Mouse (Mus musculus) lung, adult 2 months (tissue): ENCODE measurements around the gene Ldlrap1.

Experiments used
- CTCF ChIP-seq: fragments of 200-500 bp; IDR thresholded peaks from 2 replicates; pipeline ENCODE4 v1.5.1; 2011; ENCODE audit warnings: mild to moderate bottlenecking, low read length, control low read depth; ENCODE audit not compliant: insufficient read depth
- POLR2A ChIP-seq: fragments of 200-500 bp; IDR thresholded peaks from 2 replicates; pipeline ENCODE4 v1.6.1; 2011; ENCODE audit warnings: low read depth, mild to moderate bottlenecking, control low read depth, low read length, borderline replicate concordance; ENCODE audit errors: extremely low read depth

DNA sequence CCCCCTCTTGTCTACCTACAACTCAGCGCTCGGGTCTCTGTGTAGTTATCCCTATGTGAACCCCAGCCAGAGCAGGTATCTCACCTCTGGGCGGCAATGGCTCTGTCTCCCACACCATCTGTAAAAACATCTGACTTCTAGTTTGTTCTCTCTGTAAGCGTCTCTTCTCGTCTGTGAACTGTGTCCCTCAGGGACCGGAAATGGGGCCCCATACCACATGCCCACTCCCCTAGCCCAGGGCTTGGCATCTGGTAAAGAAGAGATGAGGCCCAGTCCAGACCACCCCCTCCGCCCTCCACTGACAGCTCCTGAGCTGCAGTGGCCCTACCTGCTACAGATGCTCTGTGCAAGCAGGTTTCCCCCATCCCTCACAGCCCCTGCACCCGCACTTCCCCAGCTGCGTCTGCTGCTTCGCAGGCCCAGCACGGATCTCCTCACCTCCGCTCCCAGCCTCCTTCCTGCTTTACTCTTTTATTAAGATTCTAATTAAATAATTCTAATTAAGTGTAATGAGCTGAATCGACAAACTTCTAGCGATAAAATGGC is 30.4 kb downstream of the Ldlrap1 start:
- TF ChIP-seq CTCF, result no peak
- TF ChIP-seq POLR2A, result no peak
